Mouse (Mus musculus): Measurements from ENCODE around the gene Hnrnpd.

Hnrnpd gene

GRCm38 (mm10) chr5:99978699-99979442 lies at the start of gene Hnrnpd, which contains the start of gene 4930524J08Rik:
TSS of gene Hnrnpd (minus strand) at chr5:99978938.
TSS of gene 4930524J08Rik (plus strand) at chr5:99979061.
- DNase-seq (ENCODE audit: low spot score): peak; percentile 95

GRCm38 (mm10) chr5:100024868-100025267 lies 46.1 kb upstream of the Hnrnpd start:
- no peak for DNase-seq (ENCODE audit: low spot score)

GRCm38 (mm10) chr5:100024403-100024802 lies 45.7 kb upstream of the Hnrnpd start:
- no peak for DNase-seq (ENCODE audit: low spot score)

- DNase-seq (ENCODE audit: low spot score): no peak
These were observed 41.4 kb upstream of the Hnrnpd start for GRCm38 (mm10) chr5:100020089-100020488.

GRCm38 (mm10) chr5:100012599-100012998 lies 33.9 kb upstream of the Hnrnpd start:
- DNase-seq (ENCODE audit: low spot score): no peak

- no peak for DNase-seq (ENCODE audit: low spot score)
These were observed 29.7 kb upstream of the Hnrnpd start for GRCm38 (mm10) chr5:100008485-100008884.

GRCm38 (mm10) chr5:100007040-100007375 lies 28.3 kb upstream of the Hnrnpd start:
- no peak for DNase-seq (ENCODE audit: low spot score)

GRCm38 (mm10) chr5:100006324-100007039 lies 27.7 kb upstream of the Hnrnpd start:
- DNase-seq (ENCODE audit: low spot score): no peak

GRCm38 (mm10) chr5:100005896-100006295 lies 27.2 kb upstream of the Hnrnpd start:
- no peak for DNase-seq (ENCODE audit: low spot score)

GRCm38 (mm10) chr5:100005431-100005830 lies 26.7 kb upstream of the Hnrnpd start:
- DNase-seq (ENCODE audit: low spot score): no peak

GRCm38 (mm10) chr5:100003895-100004294 lies 25.2 kb upstream of the Hnrnpd start:
- DNase-seq (ENCODE audit: low spot score): no peak

- no peak for DNase-seq (ENCODE audit: low spot score)
These were observed 21.8 kb upstream of the Hnrnpd start for GRCm38 (mm10) chr5:100000500-100000899.

GRCm38 (mm10) chr5:100000048-100000447 lies 21.3 kb upstream of the Hnrnpd start:
- DNase-seq (ENCODE audit: low spot score): no peak

GRCm38 (mm10) chr5:99994680-99995079 lies 15.9 kb upstream of the Hnrnpd start:
- DNase-seq (ENCODE audit: low spot score): no peak

- no peak for DNase-seq (ENCODE audit: low spot score)
These were observed 15.4 kb upstream of the Hnrnpd start for GRCm38 (mm10) chr5:99994166-99994565.

GRCm38 (mm10) chr5:99983452-99984061 lies 4.8 kb upstream of the Hnrnpd start:
- no peak for DNase-seq (ENCODE audit: low spot score)

GRCm38 (mm10) chr5:99977516-99978301 lies 1.0 kb downstream of the Hnrnpd start:
- DNase-seq (ENCODE audit: low spot score): peak; percentile 73

GRCm38 (mm10) chr5:99976334-99976955 lies 2.3 kb downstream of the Hnrnpd start:
- DNase-seq (ENCODE audit: low spot score): no peak

GRCm38 (mm10) chr5:99975776-99976175 lies 3.0 kb downstream of the Hnrnpd start:
- no peak for DNase-seq (ENCODE audit: low spot score)

GRCm38 (mm10) chr5:99975061-99975460 lies 3.7 kb downstream of the Hnrnpd start:
- no peak for DNase-seq (ENCODE audit: low spot score)

GRCm38 (mm10) chr5:99973941-99974340 lies 4.8 kb downstream of the Hnrnpd start:
- peak; percentile 23 for DNase-seq (ENCODE audit: low spot score)

- DNase-seq (ENCODE audit: low spot score): no peak
These were observed 18.8 kb downstream of the Hnrnpd start for GRCm38 (mm10) chr5:99959960-99960359.
